Mouse (Mus musculus): ENCODE data around the gene Cdkn2d. TPM values are rescaled to one million over a fixed set of nuclear protein-coding genes. Genes with fewer than 3 reads are reported as not detected.

Cdkn2d gene
- polyA plus RNA-seq, 1 experiment from 2014 or later = 51.3 TPM

DNA sequence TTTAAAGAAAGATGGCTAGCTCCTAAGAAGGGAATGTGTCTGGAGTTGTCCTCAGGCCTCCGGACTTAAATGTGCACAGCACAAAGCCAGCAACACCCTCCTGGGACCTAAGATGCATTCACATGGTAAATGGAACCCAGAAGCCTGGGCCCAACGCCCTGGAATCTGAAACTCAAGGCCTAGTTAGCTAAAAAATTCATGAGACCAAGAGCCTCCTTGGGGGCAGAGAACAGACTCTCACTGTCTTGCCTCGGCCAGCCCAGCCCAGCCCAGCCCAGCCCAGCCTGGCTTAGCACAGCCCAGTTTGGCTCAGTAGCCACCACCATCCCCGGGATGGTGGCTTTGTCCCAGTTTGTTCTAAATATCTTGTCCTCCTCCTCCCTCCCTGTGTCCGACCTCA lies 24.2 kb upstream of the Cdkn2d start:
- H3K4me1 ChIP-seq (ENCODE audit: control insufficient read depth, insufficient read depth, low read length) = no peaks in the 10 kb centered on the region
- H3K27ac ChIP-seq (replicated peaks; ENCODE audit: low read depth, low read length) = no peak overlapping the region
- no peaks in the 10 kb centered on the region for H3K9me3 ChIP-seq (replicated peaks; ENCODE audit: control insufficient read depth, low read length)
- peaks cover 13% of the 10 kb centered on the region for H3K27me3 ChIP-seq (ENCODE audit: control insufficient read depth, insufficient read depth, low read length)
- WGBS = 43% methylated on average over 5 of the region's 5 CpGs
- H3K36me3 ChIP-seq (replicated peaks; ENCODE audit: control insufficient read depth, insufficient read depth, low read depth, low read length) = no peaks in the 10 kb centered on the region
- no peak overlapping the region for H3K4me2 ChIP-seq (ENCODE audit: low read depth, low read length)
- no peak overlapping the region for H3K4me3 ChIP-seq (ENCODE audit: low read depth, low read length)
- ATAC-seq (replicated peaks; ENCODE audit: insufficient number of reproducible peaks, low FRiP score, low TSS enrichment, low read depth) (no peak), DNase-seq (ENCODE audit: low spot score) (no peak)
- H3K9ac ChIP-seq (replicated peaks; ENCODE audit: low read length) = no peak overlapping the region

DNA sequence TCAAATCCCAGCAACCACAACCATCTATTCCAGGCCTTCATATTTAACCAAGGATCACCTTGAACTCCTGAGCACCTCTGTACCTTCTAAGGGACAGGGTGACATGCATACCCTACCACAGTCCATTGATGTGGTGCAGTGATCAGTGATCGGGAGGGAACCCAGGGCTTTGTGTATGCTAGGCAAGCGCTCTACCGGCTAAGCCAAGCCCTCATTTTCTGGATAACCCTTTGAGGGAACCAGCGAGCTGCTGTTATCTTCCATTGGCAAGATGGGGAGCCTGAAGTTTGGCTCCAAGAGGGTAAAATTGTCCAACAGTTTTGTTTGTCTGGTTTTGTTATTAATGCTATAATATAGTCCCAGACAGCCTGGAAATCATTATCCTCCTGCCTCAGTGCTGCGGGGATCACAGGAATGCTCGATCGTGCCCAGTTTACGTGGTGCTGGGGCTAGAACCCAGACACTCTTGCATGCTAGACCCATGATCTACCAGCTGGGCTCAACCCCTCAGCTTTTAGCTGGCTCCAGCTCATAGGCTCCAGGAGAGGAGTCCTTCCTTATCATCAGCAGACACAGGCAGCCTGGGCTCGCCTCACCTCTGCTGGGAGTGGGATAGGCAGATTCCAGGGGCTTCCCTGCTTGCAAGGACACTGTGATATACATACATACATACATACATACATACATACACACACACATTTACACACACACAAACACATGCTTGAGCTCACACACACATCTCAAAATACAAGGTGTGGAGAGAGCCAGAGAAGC lies 23.3 kb upstream of the Cdkn2d start:
- H3K4me1 ChIP-seq (ENCODE audit: control insufficient read depth, insufficient read depth, low read length) = no peaks in the 10 kb centered on the region
- no peak overlapping the region for H3K27ac ChIP-seq (replicated peaks; ENCODE audit: low read depth, low read length)
- no peaks in the 10 kb centered on the region for H3K36me3 ChIP-seq (replicated peaks; ENCODE audit: control insufficient read depth, insufficient read depth, low read depth, low read length)
- WGBS = 82% methylated on average over 9 of the region's 9 CpGs
- H3K27me3 ChIP-seq (ENCODE audit: control insufficient read depth, insufficient read depth, low read length) = peaks cover 13% of the 10 kb centered on the region
- no peaks in the 10 kb centered on the region for H3K9me3 ChIP-seq (replicated peaks; ENCODE audit: control insufficient read depth, low read length)
- no peak overlapping the region for H3K9ac ChIP-seq (replicated peaks; ENCODE audit: low read length)
- DNase-seq (ENCODE audit: low spot score) (no peak), ATAC-seq (replicated peaks; ENCODE audit: insufficient number of reproducible peaks, low FRiP score, low TSS enrichment, low read depth) (no peak)
- no peak overlapping the region for H3K4me3 ChIP-seq (ENCODE audit: low read depth, low read length)
- no peak overlapping the region for H3K4me2 ChIP-seq (ENCODE audit: low read depth, low read length)

DNA sequence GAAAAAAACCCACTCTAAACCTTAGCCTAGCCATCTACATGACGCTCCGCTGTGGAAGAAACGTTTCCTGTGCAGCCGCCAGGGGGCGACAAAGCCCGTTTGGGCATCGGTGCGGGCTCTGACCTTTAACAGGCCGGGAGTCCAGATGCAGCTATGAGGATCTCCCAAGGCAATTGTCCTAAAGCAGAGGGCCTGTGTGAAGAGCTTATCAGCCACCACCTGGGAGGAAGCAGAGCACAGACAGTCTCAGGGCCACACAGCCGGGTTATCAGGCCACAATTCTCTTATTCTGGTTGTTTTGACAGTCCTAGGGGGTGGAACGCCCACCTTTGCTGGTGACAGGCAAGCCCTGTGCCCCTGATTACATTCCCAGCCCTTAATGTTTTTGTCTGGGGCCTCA lies 22.2 kb upstream of the Cdkn2d start:
- no peak overlapping the region for H3K9ac ChIP-seq (replicated peaks; ENCODE audit: low read length)
- WGBS = 6% methylated on average over 11 of the region's 11 CpGs
- no peaks in the 10 kb centered on the region for H3K9me3 ChIP-seq (replicated peaks; ENCODE audit: control insufficient read depth, low read length)
- H3K27me3 ChIP-seq (ENCODE audit: control insufficient read depth, insufficient read depth, low read length) = peaks cover 13% of the 10 kb centered on the region
- H3K36me3 ChIP-seq (replicated peaks; ENCODE audit: control insufficient read depth, insufficient read depth, low read depth, low read length) = no peaks in the 10 kb centered on the region
- H3K4me1 ChIP-seq (ENCODE audit: control insufficient read depth, insufficient read depth, low read length) = no peaks in the 10 kb centered on the region
- H3K27ac ChIP-seq (replicated peaks; ENCODE audit: low read depth, low read length) = no peak overlapping the region
- no peak overlapping the region for H3K4me3 ChIP-seq (ENCODE audit: low read depth, low read length)
- DNase-seq (ENCODE audit: low spot score) (peak; percentile 91), ATAC-seq (replicated peaks; ENCODE audit: insufficient number of reproducible peaks, low FRiP score, low TSS enrichment, low read depth) (no peak; the same call in 1 of the 2 replicates)
- no peak overlapping the region for H3K4me2 ChIP-seq (ENCODE audit: low read depth, low read length)

DNA sequence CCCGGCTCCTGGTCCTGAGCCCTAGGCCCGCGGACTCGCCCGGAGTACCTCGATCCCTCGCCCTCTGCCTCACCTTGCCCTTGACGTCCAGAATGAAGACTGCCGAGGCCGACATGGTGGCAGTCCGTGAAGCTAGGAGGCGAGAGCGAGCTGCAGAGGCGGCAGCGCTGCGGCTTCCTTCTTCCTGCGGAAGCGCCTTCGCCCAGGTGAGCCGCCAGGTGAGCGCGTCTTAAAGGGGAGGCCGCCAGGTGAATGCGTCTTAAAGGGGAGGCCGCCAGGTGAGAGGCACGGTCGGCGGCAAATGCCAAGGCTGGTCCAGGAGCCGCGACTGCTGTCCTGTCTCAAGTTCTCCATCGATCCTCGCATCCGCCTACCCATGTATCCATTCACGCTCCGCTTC lies 20.9 kb upstream of the Cdkn2d start, which contains the start of gene Ap1m2:
Ap1m2 (minus strand) TSS at position 204 of the 400 bp plus-strand sequence.
- Histone ChIP-seq H3K4me2 (ENCODE audit: low read depth, low read length) (peak within 1 kb of the TSS; percentile 20), H3K4me1 (ENCODE audit: control insufficient read depth, insufficient read depth, low read length) (no peaks in the 10 kb centered on the region), H3K27ac (replicated peaks; ENCODE audit: low read depth, low read length) (no peak within 1 kb of the TSS), H3K27me3 (ENCODE audit: control insufficient read depth, insufficient read depth, low read length) (peaks cover 13% of the 10 kb centered on the region), H3K9ac (replicated peaks; ENCODE audit: low read length) (0 out of 2 replicates have a peak within 1 kb of the TSS, but pooled peaks have one; percentile 22), H3K36me3 (replicated peaks; ENCODE audit: control insufficient read depth, insufficient read depth, low read depth, low read length) (no peaks in the 10 kb centered on the region), H3K9me3 (replicated peaks; ENCODE audit: control insufficient read depth, low read length) (no peaks in the 10 kb centered on the region), H3K4me3 (ENCODE audit: low read depth, low read length) (peak within 1 kb of the TSS; percentile 25)
- DNase-seq (ENCODE audit: low spot score) (peak; percentile 46), ATAC-seq (replicated peaks; ENCODE audit: insufficient number of reproducible peaks, low FRiP score, low TSS enrichment, low read depth) (no peak)
- 7% methylated on average over 35 of the region's 35 CpGs for WGBS

DNA sequence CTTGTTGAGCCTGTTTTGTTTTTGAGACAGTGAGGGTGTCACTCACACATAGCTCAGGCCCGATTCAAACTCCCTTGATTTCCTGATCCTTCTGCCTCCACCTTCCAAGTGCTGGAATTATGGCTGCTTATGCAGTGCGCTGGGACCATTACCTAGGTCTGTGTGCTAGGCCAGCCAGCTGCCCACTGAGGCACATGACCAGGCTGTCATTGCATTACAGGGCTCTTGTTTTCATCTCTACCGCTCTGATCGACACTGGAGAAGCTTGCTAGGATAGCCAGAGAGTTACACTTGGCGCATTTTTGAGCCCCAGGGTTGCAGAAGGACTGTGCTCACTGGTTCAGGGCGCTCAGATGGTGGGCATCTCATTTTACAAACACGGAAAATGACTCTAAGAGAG lies 20.5 kb upstream of the Cdkn2d start:
- Histone ChIP-seq H3K27ac (replicated peaks; ENCODE audit: low read depth, low read length) (no peak overlapping the region), H3K36me3 (replicated peaks; ENCODE audit: control insufficient read depth, insufficient read depth, low read depth, low read length) (no peaks in the 10 kb centered on the region), H3K9ac (replicated peaks; ENCODE audit: low read length) (0 out of 2 replicates have a peak overlapping the region, but pooled peaks have one; percentile 22), H3K4me3 (ENCODE audit: low read depth, low read length) (peak overlapping the region; percentile 25), H3K9me3 (replicated peaks; ENCODE audit: control insufficient read depth, low read length) (no peaks in the 10 kb centered on the region), H3K4me2 (ENCODE audit: low read depth, low read length) (peak overlapping the region; percentile 13; the same call in 1 of the 2 replicates), H3K27me3 (ENCODE audit: control insufficient read depth, insufficient read depth, low read length) (peaks cover 13% of the 10 kb centered on the region), H3K4me1 (ENCODE audit: control insufficient read depth, insufficient read depth, low read length) (no peaks in the 10 kb centered on the region)
- WGBS = 28% methylated on average over 7 of the region's 7 CpGs
- ATAC-seq (replicated peaks; ENCODE audit: insufficient number of reproducible peaks, low FRiP score, low TSS enrichment, low read depth) (no peak), DNase-seq (ENCODE audit: low spot score) (no peak)

DNA sequence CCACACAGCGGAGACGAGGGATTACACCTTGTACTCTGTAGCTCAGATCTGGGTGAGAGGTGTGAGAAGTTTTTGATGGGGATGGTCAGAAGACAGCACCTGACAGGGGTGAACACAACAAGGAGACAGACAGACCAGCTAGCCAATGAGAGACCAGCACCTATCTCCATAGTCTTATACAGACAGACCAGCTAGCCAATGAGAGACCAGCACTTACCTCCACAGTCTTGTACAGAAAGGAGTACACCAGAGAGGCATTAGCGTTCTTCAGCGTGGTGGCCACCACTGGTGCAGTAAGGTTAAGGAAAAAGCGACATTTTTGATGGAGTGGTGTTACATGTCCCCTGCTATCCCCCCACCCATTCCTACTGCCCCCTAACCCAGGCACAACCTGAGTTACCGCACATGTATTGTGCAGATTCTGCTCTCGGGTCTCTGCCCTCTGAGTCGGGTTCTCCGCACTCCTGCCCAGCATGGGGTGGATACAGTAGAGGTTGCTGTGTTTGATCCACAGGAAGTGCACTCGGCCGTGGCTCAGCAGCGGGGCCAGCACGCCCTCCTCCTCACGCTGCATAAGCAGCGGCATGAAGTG lies 18.0 kb upstream of the Cdkn2d start:
- DNase-seq (ENCODE audit: low spot score) (no peak), ATAC-seq (replicated peaks; ENCODE audit: insufficient number of reproducible peaks, low FRiP score, low TSS enrichment, low read depth) (no peak)
- no peak overlapping the region for H3K9ac ChIP-seq (replicated peaks; ENCODE audit: low read length)
- H3K36me3 ChIP-seq (replicated peaks; ENCODE audit: control insufficient read depth, insufficient read depth, low read depth, low read length) = no peaks in the 10 kb centered on the region
- H3K27me3 ChIP-seq (ENCODE audit: control insufficient read depth, insufficient read depth, low read length) = peaks cover 13% of the 10 kb centered on the region
- no peaks in the 10 kb centered on the region for H3K9me3 ChIP-seq (replicated peaks; ENCODE audit: control insufficient read depth, low read length)
- no peak overlapping the region for H3K27ac ChIP-seq (replicated peaks; ENCODE audit: low read depth, low read length)
- WGBS = 79% methylated on average over 15 of the region's 15 CpGs
- H3K4me2 ChIP-seq (ENCODE audit: low read depth, low read length) = no peak overlapping the region
- H3K4me3 ChIP-seq (ENCODE audit: low read depth, low read length) = no peak overlapping the region
- H3K4me1 ChIP-seq (ENCODE audit: control insufficient read depth, insufficient read depth, low read length) = no peaks in the 10 kb centered on the region

DNA sequence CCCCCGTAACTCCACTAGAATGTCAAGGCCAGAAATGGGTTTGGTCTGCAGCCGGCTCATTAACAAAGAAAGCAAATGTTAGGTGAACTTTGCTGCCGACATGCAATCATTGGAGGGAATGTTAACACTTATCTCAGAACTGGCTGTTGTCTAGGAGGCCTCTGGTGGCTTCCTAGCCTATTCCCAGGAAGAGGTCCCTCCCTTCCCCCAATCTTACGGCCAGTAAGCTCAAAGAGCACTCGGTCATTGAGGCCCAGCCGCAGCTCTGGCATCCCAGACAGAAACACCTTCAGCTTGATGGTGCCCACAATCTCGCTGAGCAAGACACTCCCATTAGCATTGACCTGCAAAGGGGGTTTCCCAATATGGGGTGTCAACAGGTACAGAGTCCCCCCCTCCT lies 13.9 kb upstream of the Cdkn2d start:
- Histone ChIP-seq H3K27ac (replicated peaks; ENCODE audit: low read depth, low read length) (no peak overlapping the region), H3K27me3 (ENCODE audit: control insufficient read depth, insufficient read depth, low read length) (no peaks in the 10 kb centered on the region), H3K36me3 (replicated peaks; ENCODE audit: control insufficient read depth, insufficient read depth, low read depth, low read length) (no peaks in the 10 kb centered on the region), H3K4me3 (ENCODE audit: low read depth, low read length) (no peak overlapping the region), H3K4me1 (ENCODE audit: control insufficient read depth, insufficient read depth, low read length) (no peaks in the 10 kb centered on the region), H3K9ac (replicated peaks; ENCODE audit: low read length) (no peak overlapping the region), H3K4me2 (ENCODE audit: low read depth, low read length) (no peak overlapping the region), H3K9me3 (replicated peaks; ENCODE audit: control insufficient read depth, low read length) (no peaks in the 10 kb centered on the region)
- ATAC-seq (replicated peaks; ENCODE audit: insufficient number of reproducible peaks, low FRiP score, low TSS enrichment, low read depth) = no peak
- DNase-seq (ENCODE audit: low spot score) = no peak
- 83% methylated on average over 7 of the region's 7 CpGs for WGBS

DNA sequence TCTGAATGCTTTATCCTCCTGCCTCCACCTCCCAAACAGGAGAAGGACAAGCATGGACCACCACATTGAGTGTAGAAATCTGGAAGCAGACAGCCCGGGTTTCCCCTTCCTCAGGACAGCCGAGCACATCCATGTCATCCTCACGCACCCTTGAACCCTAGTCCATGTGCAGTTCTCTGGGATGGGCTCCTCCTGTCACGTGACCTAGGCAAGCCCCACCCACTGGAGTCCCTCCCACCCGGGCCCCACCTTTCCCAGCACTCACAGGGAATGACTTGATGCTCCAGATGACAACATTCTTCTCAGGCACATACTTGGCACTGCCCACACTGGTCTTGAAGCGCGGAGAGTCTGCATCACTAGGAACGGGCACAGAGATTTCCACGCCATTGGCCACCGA lies 7.8 kb upstream of the Cdkn2d start:
- Histone ChIP-seq H3K9ac (replicated peaks; ENCODE audit: low read length) (no peak overlapping the region), H3K27ac (replicated peaks; ENCODE audit: low read depth, low read length) (no peak overlapping the region), H3K9me3 (replicated peaks; ENCODE audit: control insufficient read depth, low read length) (no peaks in the 10 kb centered on the region), H3K36me3 (replicated peaks; ENCODE audit: control insufficient read depth, insufficient read depth, low read depth, low read length) (no peaks in the 10 kb centered on the region), H3K27me3 (ENCODE audit: control insufficient read depth, insufficient read depth, low read length) (no peaks in the 10 kb centered on the region), H3K4me1 (ENCODE audit: control insufficient read depth, insufficient read depth, low read length) (no peaks in the 10 kb centered on the region), H3K4me2 (ENCODE audit: low read depth, low read length) (no peak overlapping the region), H3K4me3 (ENCODE audit: low read depth, low read length) (no peak overlapping the region)
- ATAC-seq (replicated peaks; ENCODE audit: insufficient number of reproducible peaks, low FRiP score, low TSS enrichment, low read depth) (no peak), DNase-seq (ENCODE audit: low spot score) (no peak)
- WGBS = 88% methylated on average over 10 of the region's 10 CpGs

All from embryonic facial prominence, embryonic 11.5 days (tissue).